Mouse (Mus musculus): ENCODE measurements around the gene Igfbpl1.
A peak's percentile ranks its signal among the peaks of the same experiment; 100 is the strongest.

Igfbpl1 gene

GRCm38 (mm10) chr4:45821995-45822394, 4.7 kb downstream of the Igfbpl1 start:
- DNase-seq, result no peak

GRCm38 (mm10) chr4:45820074-45820830, 6.5 kb downstream of the Igfbpl1 start:
- peak; percentile 62 for DNase-seq

- DNase-seq, result peak; percentile 23
These were observed 7.4 kb downstream of the Igfbpl1 start for GRCm38 (mm10) chr4:45819208-45819931.

- DNase-seq, result no peak
These were observed 7.9 kb downstream of the Igfbpl1 start for GRCm38 (mm10) chr4:45818814-45819207.

- DNase-seq, result peak; percentile 39
These were observed 11.2 kb downstream of the Igfbpl1 start for GRCm38 (mm10) chr4:45815542-45815941.

GRCm38 (mm10) chr4:45811250-45811649, 15.5 kb downstream of the Igfbpl1 start:
- no peak for DNase-seq

DNA sequence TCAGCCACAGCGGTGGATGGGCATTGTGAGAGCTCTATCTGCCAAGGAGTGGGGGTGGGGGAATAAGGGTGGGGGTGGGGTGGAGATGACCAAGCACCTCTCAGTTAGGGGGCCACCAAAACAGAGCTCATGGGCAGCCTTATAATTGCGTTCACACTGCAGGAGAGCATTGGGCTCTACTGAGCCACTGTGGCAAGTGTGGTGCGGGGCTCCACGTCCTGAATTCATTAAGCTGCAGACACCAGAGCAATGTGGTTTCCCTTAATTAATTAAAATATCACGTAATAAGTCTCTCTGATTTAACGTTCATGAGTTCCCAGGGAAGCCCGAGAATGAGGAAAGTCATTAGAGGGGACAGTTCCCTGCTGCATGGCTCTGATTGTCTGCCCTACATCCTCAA, 18.7 kb downstream of the Igfbpl1 start:
- no peak for DNase-seq

- DNase-seq, result no peak
These were observed 23.8 kb downstream of the Igfbpl1 start for GRCm38 (mm10) chr4:45802900-45803299.

DNA sequence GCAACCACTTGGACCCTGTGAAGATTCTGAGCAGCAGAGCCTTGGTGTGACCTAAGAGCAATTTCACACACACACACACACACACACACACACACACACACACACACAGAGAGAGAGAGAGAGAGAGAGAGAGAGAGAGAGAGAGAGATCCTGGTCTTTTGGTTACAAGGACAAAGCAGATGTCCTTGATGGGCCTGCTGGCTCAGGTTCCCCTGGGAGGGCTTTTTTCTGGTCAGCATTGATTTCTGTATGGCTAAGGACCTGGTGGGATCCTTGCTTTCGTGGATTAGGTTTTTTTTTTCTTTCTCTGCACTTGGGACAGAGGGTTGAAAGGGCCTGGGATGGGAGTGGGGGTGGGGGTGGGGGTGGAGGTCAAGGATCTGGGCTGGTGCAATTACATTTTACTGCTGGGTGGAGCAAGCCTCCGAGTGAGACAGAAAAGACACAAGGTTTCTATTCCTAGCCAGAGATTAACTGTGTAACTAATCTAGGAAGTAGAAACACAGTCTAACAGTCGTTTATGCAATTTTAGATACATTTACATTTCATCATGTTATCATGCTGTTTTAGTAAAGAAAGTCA, 26.7 kb downstream of the Igfbpl1 start:
- DNase-seq, result no peak

DNA sequence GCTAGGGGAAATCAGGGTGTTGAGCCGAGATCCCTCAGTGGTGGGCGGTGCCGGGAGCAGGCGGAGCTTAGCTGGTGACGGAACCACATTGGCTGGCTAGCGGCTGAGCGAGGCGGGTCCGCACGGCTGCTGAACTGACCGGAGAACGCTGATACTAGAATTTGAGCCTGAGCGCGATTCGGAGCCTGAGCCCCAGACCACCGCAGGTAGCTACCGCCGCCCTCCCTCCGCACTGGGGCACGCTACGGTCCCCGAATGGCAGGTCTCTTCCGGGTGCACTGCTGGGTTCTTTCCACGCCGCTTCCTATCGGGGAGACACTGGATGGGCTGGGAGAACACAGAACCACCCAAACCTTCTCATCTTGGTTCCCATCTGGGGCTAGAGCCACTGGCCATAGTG, 27.8 kb downstream of the Igfbpl1 start, which contains the start of gene Aldh1b1:
Gene Aldh1b1 (plus strand): TSS at position 59 of the 400 bp plus-strand sequence.
- peak; percentile 83 for DNase-seq

DNA sequence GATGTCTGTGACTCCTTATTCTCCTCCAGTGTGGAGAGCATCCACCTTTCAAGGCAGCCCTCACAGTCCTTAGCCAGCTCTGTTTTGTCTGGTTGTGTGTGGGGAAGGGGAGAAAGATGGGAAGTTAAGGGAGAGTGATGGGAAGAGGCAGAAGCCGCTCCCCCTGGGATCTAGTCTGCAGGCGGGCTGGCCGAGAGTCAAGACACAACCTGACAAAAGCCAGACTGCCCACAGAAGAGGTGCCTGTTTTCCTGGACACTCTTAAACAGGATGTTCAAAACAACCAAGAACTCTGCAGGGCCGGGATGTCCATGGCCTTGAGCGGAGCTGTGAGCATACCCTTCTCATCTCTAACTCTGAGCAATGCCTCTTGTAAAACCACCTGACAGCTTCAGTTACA, 30.0 kb downstream of the Igfbpl1 start:
- DNase-seq, result no peak

GRCm38 (mm10) chr4:45795191-45795811, 31.4 kb downstream of the Igfbpl1 start:
- DNase-seq, result no peak

DNA sequence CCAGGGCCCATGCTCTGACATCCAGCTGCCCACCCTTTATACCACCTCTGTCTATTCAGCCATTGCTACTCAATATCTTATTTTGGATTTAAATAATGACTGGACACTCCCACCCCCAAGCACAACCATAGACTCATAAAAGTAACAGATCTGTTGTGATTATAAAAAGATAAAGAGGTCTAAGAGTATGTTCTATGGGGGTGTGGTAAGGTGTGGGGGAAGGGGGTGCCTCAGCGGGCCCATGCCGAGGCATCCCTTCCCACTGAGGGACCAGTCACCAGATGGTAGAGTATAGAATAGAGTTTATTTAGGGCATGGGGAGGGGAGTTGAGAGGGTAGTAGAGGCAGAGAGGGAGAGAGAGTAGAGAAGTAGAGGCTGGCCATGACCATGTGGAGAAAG, 36.7 kb downstream of the Igfbpl1 start:
- DNase-seq, result no peak

- DNase-seq, result no peak
These were observed 37.3 kb downstream of the Igfbpl1 start for GRCm38 (mm10) chr4:45789263-45789958.

- DNase-seq, result no peak
These were observed 38.2 kb downstream of the Igfbpl1 start for GRCm38 (mm10) chr4:45788446-45789081.

GRCm38 (mm10) chr4:45786674-45787073, 40.0 kb downstream of the Igfbpl1 start:
- DNase-seq, result no peak

GRCm38 (mm10) chr4:45785959-45786358, 40.8 kb downstream of the Igfbpl1 start:
- DNase-seq, result no peak

GRCm38 (mm10) chr4:45783671-45784070, 43.1 kb downstream of the Igfbpl1 start:
- no peak for DNase-seq

DNA sequence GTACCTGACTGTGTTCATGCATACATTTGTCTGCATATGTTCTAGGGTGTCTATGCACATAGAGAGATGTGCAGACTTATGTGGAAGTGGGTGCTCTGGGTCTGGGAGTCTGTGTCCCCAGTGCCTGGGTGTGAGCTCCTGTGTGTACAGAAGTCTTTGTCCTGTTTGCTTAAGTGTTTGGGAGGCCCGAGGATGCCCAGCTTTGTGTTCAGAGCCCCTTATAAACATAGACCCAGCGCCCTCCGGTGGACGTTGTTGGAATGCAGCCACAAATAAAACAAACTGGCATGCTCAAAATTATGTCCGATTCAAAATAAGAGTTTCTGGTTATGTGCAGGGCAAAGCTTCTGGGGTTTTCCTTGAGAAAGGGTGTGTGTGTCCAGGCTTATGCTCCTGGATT, 55.1 kb downstream of the Igfbpl1 start:
- peak; percentile 57 for DNase-seq

GRCm38 (mm10) chr4:45771173-45771572, 55.5 kb downstream of the Igfbpl1 start:
- DNase-seq, result no peak

DNA sequence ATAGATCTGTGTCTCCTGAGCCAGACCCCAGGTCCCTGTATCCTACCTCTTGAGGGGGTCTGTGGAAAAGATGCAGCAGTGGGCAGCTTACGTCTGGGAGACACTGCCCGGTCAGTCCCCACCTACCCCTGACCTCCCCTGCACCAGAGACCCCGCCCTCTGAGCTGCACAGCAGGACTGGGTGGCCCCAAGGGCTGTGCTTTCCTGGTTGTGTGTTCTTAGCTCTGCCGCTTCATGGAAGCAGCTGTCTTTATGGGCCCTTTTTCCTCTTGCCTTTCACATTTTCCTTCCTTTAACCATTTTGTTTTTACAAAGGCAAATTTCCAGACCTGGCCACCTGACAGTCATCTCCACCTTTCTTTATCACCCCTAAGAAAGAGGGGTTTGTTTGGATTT, 56.1 kb downstream of the Igfbpl1 start:
- DNase-seq, result no peak
